Mouse (Mus musculus) olfactory bulb, adult 2 months (tissue): ENCODE measurements around the gene Cdkal1.

Experiments used
- CTCF ChIP-seq: fragments of 200-500 bp; IDR thresholded peaks from 2 replicates; pipeline ENCODE4 v1.5.1; 2012; ENCODE audit warnings: low read depth, mild to moderate bottlenecking, low read length, moderate library complexity; ENCODE audit not compliant: insufficient read depth
- POLR2A ChIP-seq: fragments of 200-500 bp; IDR thresholded peaks from 2 replicates; pipeline ENCODE4 v1.6.1; 2012; ENCODE audit warnings: mild to moderate bottlenecking, low read depth, low read length, moderate library complexity; ENCODE audit not compliant: insufficient read depth

- no peak for TF ChIP-seq CTCF
- no peak for TF ChIP-seq POLR2A
Observed at GRCm38 (mm10) chr13:29824326-29824725, 31.1 kb downstream of the Cdkal1 start.
